Mouse (Mus musculus) liver, embryonic 14.5 days (tissue): Measurements from ENCODE around the gene Homez. TPM values are rescaled to one million over a fixed set of nuclear protein-coding genes. Genes with fewer than 3 reads are reported as not detected.
A peak's percentile ranks its signal among the peaks of the same experiment; 100 is the strongest.

ENCODE experiments used
- ATAC-seq: fragments of 200-750 bp; cut with Nextera tagmentation; 2 replicates; pipeline ENCODE4 v1.8.0; 2017; ENCODE audit warnings: moderate number of reproducible peaks, mild to moderate bottlenecking, moderate library complexity; ENCODE audit not compliant: insufficient read depth
- DNase-seq, 3 experiments: peaks; one replicate each; pipeline ENCODE4 v3.0.0-alpha.2; 2012 to 2013; ENCODE audit warnings: low read depth in 3 of 3, low spot score in 3 of 3
- H3K27ac ChIP-seq: fragments of 300-500 bp; sonication (generic); 2 replicates; pipeline ENCODE4 v1.5.1; 2014; ENCODE audit warnings: moderate library complexity, mild to moderate bottlenecking, control low read depth, inconsistent platforms
- H3K27me3 ChIP-seq: fragments of 300-500 bp; sonication (generic); 2 replicates; pipeline ENCODE4 v1.6.1; 2014; ENCODE audit warnings: mild to moderate bottlenecking, low read length, moderate library complexity; ENCODE audit not compliant: control insufficient read depth, insufficient read depth
- H3K36me3 ChIP-seq: fragments of 300-500 bp; sonication (generic); replicated peaks from 2 replicates; pipeline ENCODE4 v1.6.1; 2014; ENCODE audit warnings: low read depth; ENCODE audit not compliant: control insufficient read depth, insufficient read depth
- H3K4me1 ChIP-seq, 2 experiments: fragments of 200-500 bp in 1 of 2; fragments of 300-500 bp in 1 of 2; sonication (generic) in 1 of 2; replicated peaks; 2 replicates each; pipeline ENCODE4 v1.6.1; 2012 to 2014; ENCODE audit warnings: antibody characterized with exemption in 1 of 2, inconsistent platforms in 1 of 2, low read length in 1 of 2; ENCODE audit not compliant: control insufficient read depth in 2 of 2, insufficient read depth in 2 of 2
- H3K4me2 ChIP-seq: fragments of 300-500 bp; sonication (generic); 2 replicates; pipeline ENCODE4 v1.6.1; 2014; ENCODE audit warnings: low read depth, mild to moderate bottlenecking, control low read depth, moderate library complexity
- H3K4me3 ChIP-seq, 2 experiments: fragments of 200-500 bp in 1 of 2; fragments of 300-500 bp in 1 of 2; sonication (generic) in 1 of 2; 2 replicates each; pipeline ENCODE4 v1.5.1; 2012 to 2014; ENCODE audit warnings: low read depth in 2 of 2, low read length in 2 of 2, mild to moderate bottlenecking in 2 of 2, control low read depth in 1 of 2, inconsistent platforms in 1 of 2, moderate library complexity in 1 of 2; ENCODE audit not compliant: insufficient read depth in 1 of 2
- H3K9ac ChIP-seq: fragments of 300-500 bp; sonication (generic); replicated peaks from 2 replicates; pipeline ENCODE4 v1.6.1; 2014; ENCODE audit warnings: mild to moderate bottlenecking, control low read depth, moderate library complexity
- H3K9me3 ChIP-seq: fragments of 300-500 bp; sonication (generic); 2 replicates; pipeline ENCODE4 v1.6.1; 2016; ENCODE audit warnings: low read length, mixed read lengths; ENCODE audit not compliant: control insufficient read depth
- CTCF ChIP-seq: IDR thresholded peaks from 2 replicates; pipeline ENCODE4 v1.5.1; 2016; ENCODE audit warnings: antibody characterized with exemption, low read depth, control low read depth
- EP300 ChIP-seq: IDR thresholded peaks from 2 replicates; pipeline ENCODE4 v1.6.1; 2016; ENCODE audit warnings: antibody characterized with exemption, low read depth
- WGBS: fragments of 180-500 bp; shearing (Covaris S2); extraction: QIAGEN DNeasy Blood & Tissue Kit; methylation state at CpG from one replicate; pipeline ENCODE4 v1.1.7; 2014; ENCODE audit not compliant: insufficient replicate concordance; 5-methylcytosine and 5-hydroxymethylcytosine counted together
- polyA plus RNA-seq, 2 experiments: library from polyadenylated mRNA; depleted of rRNA in 1 of 2; stranded (reverse) in 1 of 2; unstranded in 1 of 2; fragments of >200 nt; fragmentation: Nextera tagmentation in 1 of 2; extraction: Ambion mirVana in 1 of 2; gene quantifications; 2 replicates each; pipeline versions ENCODE4 v1.2.1 to v1.2.3; 2012 to 2014

The Homez gene
- polyA plus RNA-seq, 2 experiments = 0.96 to 1.8 TPM

DNA sequence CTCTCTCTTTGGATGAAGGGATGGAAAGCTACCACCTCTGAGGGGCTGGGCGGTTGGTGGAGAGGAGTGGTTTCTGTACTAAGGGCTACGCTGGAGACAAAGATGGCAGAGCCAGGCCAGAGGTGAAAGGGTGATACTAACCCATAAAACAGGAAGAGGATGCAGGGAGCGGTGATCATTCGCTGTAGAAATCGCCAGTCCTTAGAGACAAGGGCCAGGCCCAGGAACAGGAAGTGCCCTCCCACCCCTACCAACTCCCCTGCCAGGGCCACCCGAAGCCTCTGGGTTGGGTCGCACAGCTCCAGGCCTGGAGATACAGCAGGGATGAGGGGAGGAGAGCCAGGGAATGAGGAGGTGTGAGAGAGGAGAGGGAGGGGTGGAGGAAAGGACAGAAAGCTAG is 37.9 kb upstream of the Homez start:
- H3K4me3 ChIP-seq = no peak overlapping the region
- H3K27ac ChIP-seq = no peak overlapping the region
- H3K36me3 ChIP-seq = no peaks in the 10 kb centered on the region
- TF ChIP-seq CTCF (no peak), EP300 (no peak)
- H3K4me2 ChIP-seq = no peak overlapping the region
- no peaks in the 10 kb centered on the region for H3K4me1 ChIP-seq
- ATAC-seq (no peak), DNase-seq (no peak)
- no peak overlapping the region for H3K9ac ChIP-seq
- peaks cover 29% of the 10 kb centered on the region for H3K27me3 ChIP-seq
- 44% methylated on average over 7 of the region's 7 CpGs for WGBS
- H3K9me3 ChIP-seq = no peaks in the 10 kb centered on the region

DNA sequence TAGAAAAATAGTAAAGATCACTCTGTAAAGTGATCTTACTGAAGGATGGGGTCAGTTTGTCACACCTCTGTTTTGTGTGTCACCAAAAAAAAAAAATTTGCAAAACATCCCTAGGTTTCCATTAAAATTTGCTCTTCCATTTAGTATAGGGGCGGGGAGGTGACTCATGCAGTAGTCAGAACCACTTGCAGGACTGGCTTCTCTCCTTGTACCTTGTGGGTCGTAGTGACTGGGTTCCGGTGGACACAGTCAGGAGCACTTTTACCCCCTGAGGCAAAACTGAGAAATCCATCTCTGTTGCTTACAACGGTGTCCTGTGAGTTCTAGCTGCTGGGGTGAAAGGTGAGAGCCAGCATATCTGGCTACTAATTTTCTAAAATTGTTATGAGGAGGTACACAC is 32.9 kb upstream of the Homez start:
- Histone ChIP-seq H3K4me2 (no peak overlapping the region), H3K4me3 (no peak overlapping the region), H3K4me1 (no peaks in the 10 kb centered on the region), H3K27me3 (no peaks in the 10 kb centered on the region), H3K27ac (no peak overlapping the region), H3K9me3 (no peaks in the 10 kb centered on the region), H3K9ac (no peak overlapping the region), H3K36me3 (no peaks in the 10 kb centered on the region)
- ATAC-seq (no peak), DNase-seq (no peak)
- 61% methylated on average over 4 of the region's 4 CpGs for WGBS
- no peak for TF ChIP-seq CTCF
- TF ChIP-seq EP300 = no peak

DNA sequence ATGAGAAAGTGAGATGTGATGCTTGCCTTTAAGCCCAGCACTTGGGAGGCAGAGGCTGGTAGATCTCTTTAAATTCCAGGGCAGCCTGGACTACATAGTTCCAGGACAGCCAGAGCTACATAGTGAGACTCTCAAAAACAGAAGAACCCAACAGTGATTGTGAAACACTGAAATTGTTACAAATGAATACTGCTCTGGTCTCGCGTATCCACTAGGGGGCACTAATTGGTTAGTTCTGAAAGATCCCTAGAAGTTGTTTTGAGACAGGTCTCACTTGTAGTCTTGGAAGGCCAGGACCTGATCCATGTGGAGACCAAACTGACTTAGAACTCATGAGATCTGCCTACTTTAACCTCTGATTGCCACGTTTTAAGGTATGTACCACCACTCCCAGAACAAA is 29.6 kb upstream of the Homez start:
- TF ChIP-seq CTCF (peak; percentile 78), EP300 (no peak; the same call in 1 of the 2 replicates)
- WGBS = 1% methylated on average over 3 of the region's 3 CpGs
- Histone ChIP-seq H3K4me2 (no peak overlapping the region), H3K4me1 (peaks cover 3 to 4% of the 10 kb centered on the region in 2 experiments; a peak in 3 of 4 replicates), H3K4me3 (no peak overlapping the region), H3K27ac (no peak overlapping the region), H3K9me3 (no peaks in the 10 kb centered on the region), H3K9ac (no peak overlapping the region), H3K36me3 (peaks cover 30% of the 10 kb centered on the region), H3K27me3 (no peaks in the 10 kb centered on the region)
- ATAC-seq (peak; percentile 51; the same call in 1 of the 2 replicates), DNase-seq (peak in 1 of 3 experiments; percentile 49)

DNA sequence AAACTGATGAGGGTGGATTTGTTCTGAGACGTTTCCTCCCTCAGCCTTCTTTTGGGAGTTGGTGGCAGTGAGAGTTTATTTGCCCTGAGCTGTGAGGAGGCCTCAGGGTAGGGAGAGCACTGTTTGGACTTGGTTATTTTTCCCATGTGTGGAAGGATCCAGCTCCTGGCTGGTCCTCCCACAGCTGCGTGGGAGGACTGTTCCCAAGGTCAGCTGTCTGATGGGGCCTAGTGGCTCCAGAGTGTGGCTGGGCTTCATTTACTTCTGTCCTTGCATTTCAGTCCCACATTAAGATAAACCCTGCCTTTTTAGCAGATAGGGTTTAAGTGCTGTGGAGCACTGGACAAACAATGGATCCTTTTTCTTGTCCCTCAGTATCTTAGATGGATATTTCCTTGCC is 26.7 kb upstream of the Homez start:
- Histone ChIP-seq H3K27ac (no peak overlapping the region), H3K4me1 (peaks cover 12% of the 10 kb centered on the region in 2 experiments; a peak in 3 of 4 replicates), H3K9me3 (no peaks in the 10 kb centered on the region), H3K9ac (no peak overlapping the region), H3K4me3 (no peak overlapping the region), H3K4me2 (no peak overlapping the region), H3K36me3 (peaks cover 31% of the 10 kb centered on the region), H3K27me3 (no peaks in the 10 kb centered on the region)
- TF ChIP-seq EP300 (no peak), CTCF (no peak)
- DNase-seq (no peak), ATAC-seq (no peak)
- 70% methylated on average over 2 of the region's 2 CpGs for WGBS

DNA sequence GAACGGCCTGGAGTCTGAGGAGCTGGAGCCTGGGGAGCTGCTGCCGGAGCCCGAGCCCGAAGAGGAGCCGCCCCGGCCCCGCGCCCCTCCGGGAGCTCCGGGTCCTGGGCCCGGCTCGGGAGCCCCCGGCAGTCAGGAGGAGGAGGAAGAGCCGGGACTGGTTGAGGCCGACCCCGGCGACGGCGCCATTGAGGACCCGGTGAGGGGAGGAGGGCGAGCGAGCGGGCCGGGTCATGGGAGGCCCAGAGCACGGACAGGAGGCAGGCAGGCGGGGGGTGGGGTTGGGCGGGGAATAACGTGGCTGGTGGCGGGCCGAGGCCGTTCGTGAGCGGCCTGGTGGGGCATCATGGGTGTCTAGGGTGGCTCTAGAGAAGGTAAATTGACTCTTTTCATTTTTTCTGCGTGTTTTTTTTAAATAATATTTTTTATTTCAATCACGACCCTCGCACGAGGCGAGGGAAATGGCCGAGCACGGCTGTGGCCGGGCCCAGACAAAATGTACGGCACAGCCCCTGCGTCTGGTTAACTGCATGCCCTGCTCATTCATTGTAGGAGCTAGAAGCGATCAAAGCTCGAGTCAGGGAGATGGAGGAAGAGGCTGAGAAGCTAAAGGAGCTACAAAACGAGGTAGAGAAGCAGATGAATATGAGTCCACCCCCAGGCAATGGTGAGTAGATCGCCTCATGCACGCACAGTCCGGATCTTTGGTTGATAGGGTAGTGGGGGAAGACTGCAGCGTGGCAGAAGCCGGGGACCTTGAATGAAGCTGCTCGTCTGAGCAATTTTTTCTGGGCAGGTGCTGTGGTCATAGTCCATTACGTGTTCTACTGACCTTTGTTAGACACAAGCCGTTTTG is 23.8 kb upstream of the Homez start:
- Histone ChIP-seq H3K36me3 (peaks cover 31% of the 10 kb centered on the region), H3K9me3 (no peaks in the 10 kb centered on the region), H3K4me3 (peak overlapping the region; percentile 80 to 92), H3K27me3 (no peaks in the 10 kb centered on the region), H3K9ac (peak overlapping the region; percentile 92), H3K4me1 (peaks cover 12 to 15% of the 10 kb centered on the region in 2 experiments; a peak in 3 of 4 replicates), H3K4me2 (peak overlapping the region; percentile 99), H3K27ac (peak overlapping the region; percentile 60)
- no peak for TF ChIP-seq CTCF
- TF ChIP-seq EP300 = no peak
- under 1% methylated on average over 54 of the region's 54 CpGs for WGBS
- ATAC-seq (peak; percentile 62), DNase-seq (no peak)
